Mouse (Mus musculus): ENCODE measurements around the gene Gm10800.
"Not testable (repeated sequence)": the region's sequence is repeated elsewhere in the genome, so short reads cannot be mapped to it uniquely, and the experiment has no call there.

The Gm10800 gene

DNA sequence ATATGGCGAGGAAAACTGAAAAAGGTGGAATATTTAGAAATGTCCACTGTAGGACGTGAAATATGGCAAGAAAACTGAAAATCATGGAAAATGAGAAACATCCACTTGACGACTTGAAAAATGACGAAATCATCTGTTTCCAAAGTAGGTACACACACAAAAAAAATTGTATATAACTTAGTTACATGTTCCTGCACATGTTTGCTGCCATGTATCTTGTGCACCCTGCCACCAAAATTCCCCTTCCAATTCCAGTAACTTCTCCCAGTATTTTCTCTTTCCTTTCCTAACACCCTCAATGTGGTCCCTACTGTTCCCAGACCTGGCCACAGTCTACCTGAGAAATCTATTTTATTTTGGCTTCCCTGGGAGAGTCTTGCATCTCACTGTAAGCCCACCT, at the start of gene Gm10800:
Gene Gm10800, minus strand, starts transcription at position 101 of the 400 bp plus-strand sequence.
- DNase-seq (ENCODE audit: low spot score in 2 of 2), result not testable (repeated sequence)

DNA sequence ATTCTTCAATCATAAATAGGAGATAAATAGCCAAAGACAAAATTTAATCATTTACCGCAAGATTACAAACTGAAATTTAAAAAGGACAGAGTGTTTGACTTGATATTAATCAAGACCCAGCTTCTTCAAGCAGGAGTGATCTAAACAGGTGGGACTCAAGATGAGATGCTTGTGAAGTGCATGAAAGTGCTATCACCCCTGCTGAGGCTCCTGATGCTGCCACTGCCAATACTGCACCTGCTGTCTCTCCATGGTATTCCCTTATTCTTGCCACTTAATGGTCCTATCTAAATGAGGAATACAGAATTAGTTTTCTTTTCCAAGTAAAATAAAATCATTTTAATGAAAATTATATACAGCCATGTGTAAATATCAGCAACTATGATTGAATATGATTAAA, 30.4 kb upstream of the Gm10800 start:
- no peak for DNase-seq (ENCODE audit: low spot score in 2 of 2)

DNA sequence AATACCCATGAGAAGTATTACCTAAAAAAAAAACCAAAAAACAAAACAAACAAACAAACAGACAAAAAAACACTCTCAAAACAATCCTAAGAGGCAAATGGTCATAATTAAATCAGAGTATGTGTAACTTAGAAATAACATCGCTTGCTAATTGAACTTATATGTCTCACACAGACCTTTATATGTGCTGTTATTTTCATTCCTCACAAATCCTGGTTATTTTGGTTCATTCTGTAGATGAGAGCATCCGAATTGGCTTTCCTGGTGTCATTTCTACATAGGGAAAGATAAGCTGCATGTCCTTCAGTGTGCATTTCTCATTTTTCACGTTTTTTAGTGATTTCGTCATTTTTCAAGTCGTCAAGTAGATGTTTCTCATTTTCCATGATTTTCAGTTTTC, 5.2 kb downstream of the Gm10800 start, which contains the start of gene Gm10801:
Gene Gm10801, plus strand, starts transcription at position 301 of the 400 bp plus-strand sequence.
- not testable (repeated sequence) for DNase-seq (ENCODE audit: low spot score in 2 of 2)
